Mouse (Mus musculus) adrenal gland, postnatal 10 days (tissue): ENCODE measurements around the gene Olfr464. TPM values are rescaled to one million over a fixed set of nuclear protein-coding genes. Genes with fewer than 3 reads are reported as not detected.

Experiments
- DNase-seq: peaks from one replicate; pipeline ENCODE4 v3.0.0; 2021; ENCODE audit warnings: mixed read lengths
- total RNA-seq, 2 experiments: library from RNA; stranded (reverse); gene quantifications; 2 replicates each; pipeline ENCODE4 v1.2.3; 2021

The Olfr464 gene
- total RNA-seq, 2 experiments from 2014 or later, result not detected

GRCm38 (mm10) chr11:87866891-87867290, 53.9 kb downstream of the Olfr464 start:
- DNase-seq, result peak; percentile 37

Other genes with a start within 250 kb of the Olfr464 start
- gene Supt4a, start 183.4 kb downstream of the Olfr464 start, total RNA-seq, result 10 to 100 TPM; 67.8 to 77.6 TPM
- 1 to 10 TPM; 1.8 to 4.2 TPM for gene Tspoap1, start 160.4 kb downstream of the Olfr464 start, total RNA-seq
- gene Mpo, start 127.4 kb downstream of the Olfr464 start, total RNA-seq, result 1 to 10 TPM; 4.8 to 6.2 TPM
- not detected for gene Lpo, start 92.7 kb downstream of the Olfr464 start, total RNA-seq
- 10 to 100 TPM in 1 of 2 experiments, 1 to 10 TPM in 1; 9.1 to 12.8 TPM for gene Mks1, start 67.8 kb downstream of the Olfr464 start, total RNA-seq
- 1 to 10 TPM in 1 of 2 experiments, under 1 TPM in 1; 0.87 to 1.5 TPM for gene Epx, start 45.4 kb downstream of the Olfr464 start, total RNA-seq
- not detected for gene Olfr462, start 28.7 kb downstream of the Olfr464 start, total RNA-seq
- not detected for gene Olfr463, start 23.6 kb downstream of the Olfr464 start, total RNA-seq
- gene Dynll2, start 66.6 kb upstream of the Olfr464 start, total RNA-seq, result 100 to 1,000 TPM; 124 to 136 TPM
- gene Srsf1, start 126.4 kb upstream of the Olfr464 start, total RNA-seq, result 100 to 1,000 TPM; 198 to 256 TPM
- 10 to 100 TPM; 37.8 to 41.3 TPM for gene Vezf1, start 147.3 kb upstream of the Olfr464 start, total RNA-seq
- 10 to 100 TPM; 32.4 to 43.1 TPM for gene Cuedc1, start 177.1 kb upstream of the Olfr464 start, total RNA-seq